Mouse (Mus musculus): Measurements from ENCODE around the gene Rab19.
"Not testable (repeated sequence)": the region's sequence is repeated elsewhere in the genome, so short reads cannot be mapped to it uniquely, and the experiment has no call there.

The Rab19 gene

GRCm38 (mm10) chr6:39381125-39381880 lies at the start of gene Rab19:
Rab19 (plus strand) TSS chr6:39381175.
- DNase-seq, result no peak

- DNase-seq, result no peak
These were observed 48.8 kb upstream of the Rab19 start for GRCm38 (mm10) chr6:39331998-39332700.

GRCm38 (mm10) chr6:39334224-39334623 lies 46.8 kb upstream of the Rab19 start:
- DNase-seq, result no peak

GRCm38 (mm10) chr6:39334873-39335272 lies 46.1 kb upstream of the Rab19 start:
- no peak for DNase-seq

GRCm38 (mm10) chr6:39338359-39338758 lies 42.6 kb upstream of the Rab19 start:
- no peak for DNase-seq

- DNase-seq, result no peak
These were observed 39.2 kb upstream of the Rab19 start for GRCm38 (mm10) chr6:39341798-39342197.

- peak; percentile 91 for DNase-seq
These were observed 37.0 kb upstream of the Rab19 start for GRCm38 (mm10) chr6:39344020-39344419.

- no peak for DNase-seq
These were observed 35.5 kb upstream of the Rab19 start for GRCm38 (mm10) chr6:39345430-39345829.

GRCm38 (mm10) chr6:39346991-39347501 lies 33.9 kb upstream of the Rab19 start:
- no peak for DNase-seq

- no peak for DNase-seq
These were observed 32.8 kb upstream of the Rab19 start for GRCm38 (mm10) chr6:39347880-39348814.

- DNase-seq, result no peak
These were observed 32.0 kb upstream of the Rab19 start for GRCm38 (mm10) chr6:39348946-39349345.

- DNase-seq, result not testable (repeated sequence)
These were observed 21.8 kb upstream of the Rab19 start for GRCm38 (mm10) chr6:39359207-39359606.

- DNase-seq, result no peak
These were observed 18.3 kb upstream of the Rab19 start for GRCm38 (mm10) chr6:39362684-39363083.

- no peak for DNase-seq
These were observed 11.3 kb upstream of the Rab19 start for GRCm38 (mm10) chr6:39369631-39370030.

- DNase-seq, result no peak
These were observed 8.9 kb upstream of the Rab19 start for GRCm38 (mm10) chr6:39372042-39372441.

- no peak for DNase-seq
These were observed 8.2 kb upstream of the Rab19 start for GRCm38 (mm10) chr6:39372727-39373126.

- DNase-seq, result no peak
These were observed 7.5 kb upstream of the Rab19 start for GRCm38 (mm10) chr6:39373301-39373955.

GRCm38 (mm10) chr6:39376775-39377174 lies 4.2 kb upstream of the Rab19 start:
- no peak for DNase-seq

GRCm38 (mm10) chr6:39377311-39377827 lies 3.6 kb upstream of the Rab19 start, which contains the start of gene Slc37a3:
Slc37a3 (minus strand) TSS chr6:39377675.
- peak; percentile 88 for DNase-seq

- DNase-seq, result not testable (repeated sequence)
These were observed 2.7 kb upstream of the Rab19 start for GRCm38 (mm10) chr6:39378161-39378835.

GRCm38 (mm10) chr6:39379224-39379623 lies 1.8 kb upstream of the Rab19 start:
- DNase-seq, result no peak
